Mouse (Mus musculus) thymus, postnatal 0 days (tissue): ENCODE measurements at regions not wholly inside any gene's neighbourhood (a gene's known extent, or its start where the extent isn't known, plus 50 kb on each side); places are given as distances from the start of the nearest gene placed in this dataset.

Experiments used
- DNase-seq: peaks from one replicate; pipeline ENCODE4 v3.0.0-alpha.2; 2015; ENCODE audit warnings: low spot score

DNA sequence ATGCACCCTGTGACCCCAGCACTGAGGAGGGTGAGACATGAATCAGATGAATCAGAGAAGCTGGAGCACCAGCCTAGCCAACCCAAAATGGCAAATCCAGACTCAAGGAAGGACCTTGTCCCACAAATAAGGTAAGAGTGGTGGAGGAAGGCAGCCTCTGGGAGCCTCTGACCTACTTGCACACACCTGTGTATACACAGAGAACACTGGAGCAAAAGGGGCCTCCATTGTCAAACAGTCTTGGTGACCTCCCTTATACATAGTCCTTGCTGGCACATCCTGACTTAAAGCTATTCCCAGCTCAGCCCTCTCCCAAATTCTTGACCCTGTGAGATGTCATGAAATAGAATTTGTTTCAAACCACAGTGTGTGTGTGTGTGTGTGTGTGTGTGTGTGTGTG is 57.1 kb downstream of the Inhbb start:
- DNase-seq = no peak

DNA sequence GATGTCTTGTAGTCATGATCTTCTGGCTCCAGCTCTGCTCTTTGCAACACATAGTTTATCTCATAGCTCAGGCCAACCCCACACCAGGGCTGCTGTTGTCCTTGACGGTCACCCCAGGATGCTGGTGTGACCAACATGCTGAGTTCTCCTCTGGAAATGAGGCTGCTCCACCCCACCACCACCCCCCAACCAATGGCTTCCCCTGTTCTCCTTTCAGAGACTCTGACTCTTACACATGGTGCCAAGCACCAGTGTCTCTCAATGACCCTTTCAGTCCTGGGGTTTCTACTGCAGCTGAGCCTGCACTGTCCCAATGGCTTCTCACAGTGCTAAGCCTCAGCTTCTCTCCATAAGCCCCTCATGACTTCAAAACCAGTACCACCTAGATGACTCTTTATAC is 64.0 kb downstream of the Inhbb start:
- no peak for DNase-seq

DNA sequence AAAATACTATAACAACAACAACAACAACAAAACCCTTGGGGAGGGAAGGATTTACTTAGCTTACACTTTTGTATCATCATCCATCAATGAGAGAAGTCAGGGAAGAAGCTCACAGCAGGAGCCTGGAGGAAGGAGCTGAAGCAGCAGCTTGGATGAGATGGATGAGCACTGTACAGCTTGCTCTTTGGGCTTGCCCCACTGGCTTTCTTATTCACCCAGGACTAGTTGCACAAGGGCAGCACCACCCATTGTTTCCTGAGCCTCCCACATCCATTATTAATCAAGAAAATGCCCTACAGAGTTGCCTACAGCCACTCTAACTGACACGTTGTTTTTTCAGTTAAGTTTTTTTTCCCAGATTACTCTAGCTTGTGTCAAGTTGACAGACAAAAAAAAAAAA is 65.1 kb downstream of the Inhbb start:
- no peak for DNase-seq

GRCm38 (mm10) chr1:119355456-119355855 is 66.6 kb downstream of the Inhbb start:
- no peak for DNase-seq

DNA sequence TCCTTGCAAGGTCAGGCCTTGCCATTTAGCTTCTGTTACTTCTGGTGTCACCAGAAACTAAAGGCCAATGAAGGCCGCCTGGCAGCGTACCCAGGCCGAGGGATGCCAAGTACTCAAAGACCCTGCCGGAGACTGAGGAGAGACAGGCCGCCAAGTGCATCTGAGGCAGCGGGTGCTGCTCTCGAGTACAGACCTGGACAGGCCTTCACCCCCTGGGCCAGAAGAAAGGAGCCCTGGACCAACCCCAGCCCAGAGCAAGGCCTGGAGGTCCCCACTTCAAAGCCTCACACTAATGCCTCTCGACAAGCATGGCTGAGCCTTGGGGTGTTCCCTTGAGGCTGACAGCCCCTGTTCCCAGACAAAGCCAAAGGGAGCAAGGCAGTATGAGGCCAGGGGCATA is 70.5 kb downstream of the Inhbb start:
- DNase-seq = no peak

DNA sequence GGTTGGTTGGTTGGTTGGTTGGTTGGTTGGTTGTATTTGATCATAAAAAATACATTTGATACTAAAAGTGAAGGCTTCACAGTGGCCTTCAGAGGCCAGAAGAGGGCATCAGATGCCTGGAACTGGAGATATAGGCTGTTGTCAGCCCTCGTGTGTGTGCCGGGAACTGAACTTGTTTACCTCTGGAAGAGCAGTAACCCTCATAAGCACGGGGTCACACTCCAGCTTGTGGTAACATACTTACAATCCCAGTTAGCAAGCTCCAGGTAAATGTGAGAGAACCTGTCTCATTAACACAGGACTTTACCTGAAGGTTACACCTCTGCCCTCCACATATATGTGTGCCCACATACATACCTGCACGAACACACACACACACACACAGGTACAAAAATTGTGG is 71.2 kb downstream of the Inhbb start:
- no peak for DNase-seq

DNA sequence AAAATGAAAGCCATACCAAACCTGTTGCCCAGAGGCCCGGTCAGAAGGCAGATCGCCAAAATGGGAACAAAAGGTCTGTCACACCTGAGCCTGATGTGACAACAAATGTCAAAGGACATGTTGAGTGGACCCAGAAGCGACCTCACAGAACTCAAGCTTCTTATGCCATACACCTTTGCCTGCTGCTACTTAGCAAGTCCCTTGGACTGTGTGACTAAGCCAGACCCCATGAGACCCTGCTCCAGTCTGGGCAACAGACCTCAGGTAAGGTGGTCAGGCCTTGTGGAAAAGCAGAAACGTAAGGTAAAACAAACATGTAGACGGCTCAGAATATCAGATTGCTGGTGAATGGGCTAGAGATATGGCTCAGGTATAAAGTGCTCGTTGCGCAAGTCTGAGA is 71.8 kb downstream of the Inhbb start:
- no peak for DNase-seq

GRCm38 (mm10) chr1:119348456-119349208 is 73.4 kb downstream of the Inhbb start:
- no peak for DNase-seq

DNA sequence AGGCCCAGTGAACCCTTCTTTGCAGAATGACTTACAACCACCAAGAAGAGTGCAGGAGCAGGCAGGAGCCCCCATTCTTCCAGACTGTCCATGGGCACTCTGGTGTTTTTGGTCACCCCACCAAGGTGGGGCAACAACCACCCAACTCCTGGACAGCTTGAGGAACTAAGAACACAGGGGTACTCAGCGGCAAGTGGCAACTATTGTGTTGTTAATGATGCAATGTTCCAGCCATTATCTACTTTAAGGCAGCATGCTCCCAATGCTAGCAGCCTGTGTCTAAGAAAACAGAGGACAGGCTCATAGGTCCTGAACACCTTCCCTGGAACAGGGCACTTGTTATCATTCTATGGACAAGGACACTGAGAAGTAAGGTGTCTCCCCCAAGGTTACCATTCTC is 74.3 kb downstream of the Inhbb start:
- DNase-seq = no peak

DNA sequence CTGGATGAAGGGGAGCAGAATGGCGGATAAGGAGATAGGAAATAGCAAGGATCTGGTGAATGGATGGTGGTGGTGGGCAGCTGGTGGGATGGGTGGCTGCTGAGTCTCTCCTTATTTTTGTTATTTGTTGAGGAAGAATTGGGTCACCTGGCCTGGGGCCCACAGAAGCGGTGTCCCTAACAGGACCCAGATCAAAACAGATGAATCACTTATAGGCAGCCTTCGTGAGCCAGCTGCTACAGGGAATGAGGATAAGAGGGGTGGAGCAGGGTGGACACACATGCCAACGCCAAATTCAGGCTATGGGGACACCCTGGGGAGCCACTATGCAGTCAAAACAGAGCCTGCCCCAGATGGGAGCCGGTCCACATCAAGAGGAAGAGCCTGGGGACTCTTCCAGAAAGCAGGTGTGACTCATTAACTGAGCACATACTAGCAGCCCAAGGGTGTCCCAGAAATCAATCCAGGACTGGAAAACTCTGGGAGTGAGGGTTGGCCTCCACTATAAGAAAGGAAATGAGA is 75.4 kb downstream of the Inhbb start:
- no peak for DNase-seq

GRCm38 (mm10) chr1:119345115-119345791 is 76.8 kb downstream of the Inhbb start:
- no peak for DNase-seq

GRCm38 (mm10) chr1:119344046-119344445 is 78.0 kb downstream of the Inhbb start:
- no peak for DNase-seq

GRCm38 (mm10) chr1:119335171-119335570 is 86.9 kb downstream of the Inhbb start:
- no peak for DNase-seq

- DNase-seq = no peak
These were observed 91.2 kb downstream of the Inhbb start for GRCm38 (mm10) chr1:119330751-119331326.

- DNase-seq = no peak
These were observed 92.2 kb downstream of the Inhbb start for GRCm38 (mm10) chr1:119329693-119330434.

GRCm38 (mm10) chr1:119328921-119329692 is 92.9 kb downstream of the Inhbb start:
- DNase-seq = no peak

DNA sequence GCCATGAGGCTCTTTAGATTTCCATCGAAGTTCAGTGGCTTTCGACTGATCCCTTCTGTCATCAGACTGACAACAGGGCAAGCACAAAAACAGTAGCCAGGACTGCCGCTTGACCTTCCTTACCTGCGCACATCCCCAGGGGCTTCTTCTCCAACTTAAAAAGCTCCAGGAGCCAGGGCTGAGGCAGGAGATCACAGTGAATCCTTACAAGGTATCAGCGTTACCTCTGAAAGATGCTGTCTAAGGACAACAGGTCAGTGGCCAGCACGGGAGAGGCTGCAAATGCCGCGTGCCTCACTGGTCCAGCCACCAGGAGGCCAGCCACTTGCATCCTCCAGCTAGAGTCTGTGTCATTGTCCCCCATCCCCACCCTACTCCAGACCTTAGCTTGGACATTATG is 97.5 kb downstream of the Inhbb start:
- DNase-seq = no peak

DNA sequence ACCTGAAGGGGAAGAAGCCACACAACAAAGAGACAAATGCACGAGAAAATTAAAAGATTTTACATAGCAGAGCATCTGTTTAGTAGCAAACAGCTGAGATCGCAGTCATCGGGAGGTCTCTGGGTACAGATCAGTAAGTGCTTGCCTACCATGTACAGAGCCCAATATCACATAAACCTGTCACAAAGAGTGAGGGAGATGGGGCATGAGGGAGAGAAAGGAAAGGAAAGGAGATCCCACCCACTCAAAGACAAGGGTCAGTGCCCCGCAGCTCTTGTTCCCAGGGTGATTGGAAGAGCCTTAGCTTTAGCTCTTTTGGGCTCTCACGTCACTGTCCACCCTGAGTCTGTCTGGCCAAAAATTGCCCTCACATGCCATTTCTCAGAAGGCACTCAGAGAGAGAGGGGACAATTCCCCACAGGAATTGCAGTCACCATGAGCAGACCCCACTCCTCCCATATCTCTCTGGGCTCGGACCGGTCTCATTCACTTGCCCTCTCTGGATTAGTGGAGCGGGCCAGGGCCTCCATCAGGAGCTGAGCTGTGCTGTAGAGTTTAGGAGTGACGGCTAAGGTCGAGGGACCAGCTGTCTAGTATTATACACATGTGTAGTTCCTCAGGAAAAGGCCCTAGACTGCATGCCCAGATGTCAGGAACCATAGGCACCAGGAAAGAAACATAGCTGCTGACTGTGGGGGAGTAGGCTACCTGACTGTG is 99.6 kb downstream of the Inhbb start:
- DNase-seq = no peak

DNA sequence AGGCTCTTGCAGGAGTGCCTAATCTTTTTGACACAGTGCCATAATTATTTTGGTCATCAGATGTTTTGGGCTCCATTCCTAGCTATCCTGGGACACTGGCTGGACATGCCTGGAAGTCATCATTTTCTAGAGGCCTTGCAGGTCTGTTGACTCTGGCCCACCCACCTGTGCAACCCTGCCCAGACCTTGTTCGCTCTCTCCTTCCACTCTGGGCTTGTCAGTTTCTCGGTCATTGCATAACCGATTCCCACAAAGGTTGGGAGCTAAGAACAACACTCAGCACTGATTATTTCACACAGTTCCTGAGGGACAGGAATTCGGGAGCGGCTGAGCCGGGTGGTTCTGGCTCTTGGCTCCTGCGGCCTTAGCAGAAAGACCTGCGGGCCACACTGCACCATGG is 100.2 kb downstream of the Inhbb start:
- no peak for DNase-seq

DNA sequence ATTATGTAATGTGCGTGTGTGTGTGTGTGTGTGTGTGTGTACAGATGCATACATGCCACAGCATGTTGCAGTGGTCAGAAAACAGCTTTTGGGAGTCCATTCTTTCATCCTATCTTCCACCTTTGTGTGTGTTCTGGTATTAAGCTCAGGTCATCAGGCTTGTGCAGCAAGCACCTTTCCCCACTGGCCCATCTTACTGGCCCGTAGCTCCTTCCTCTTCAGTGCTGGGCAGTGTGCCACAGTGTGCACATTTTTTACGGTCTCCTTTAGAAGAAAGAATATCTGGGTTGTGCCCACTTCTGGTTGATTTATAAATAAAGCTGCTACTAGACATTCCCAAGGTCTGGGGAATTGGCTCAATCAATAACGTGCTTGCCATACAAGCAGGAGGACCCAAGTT is 105.0 kb downstream of the Inhbb start:
- DNase-seq = no peak
